Mouse (Mus musculus) myocyte (in vitro differentiated cells): ENCODE data around the gene Krt18. TPM values are rescaled to one million over a fixed set of nuclear protein-coding genes. Genes with fewer than 3 reads are reported as not detected.

Source experiments
- H3K27me3 ChIP-seq: one replicate; pipeline ENCODE4 v1.6.1; 2011; ENCODE audit not compliant: control insufficient read depth, insufficient read depth, insufficient read length
- H3K36me3 ChIP-seq: one replicate; pipeline ENCODE4 v1.6.1; 2011; ENCODE audit not compliant: control insufficient read depth, insufficient read depth
- H3K4me2 ChIP-seq: one replicate; pipeline ENCODE4 v1.6.1; 2011; ENCODE audit warnings: low read depth, control low read depth
- H3K4me3 ChIP-seq: one replicate; pipeline ENCODE4 v1.5.1; 2011; ENCODE audit warnings: mild to moderate bottlenecking, control low read depth, moderate library complexity
- H3K79me2 ChIP-seq: one replicate; pipeline ENCODE4 v1.6.1; 2011; ENCODE audit not compliant: control insufficient read depth, insufficient read depth
- H3ac ChIP-seq: one replicate; pipeline ENCODE4 v1.6.1; 2011; ENCODE audit not compliant: control insufficient read depth, insufficient read length
- CEBPB ChIP-seq: IDR thresholded peaks from 2 replicates; pipeline ENCODE4 v1.6.1; 2011; ENCODE audit warnings: mild to moderate bottlenecking, moderate library complexity; ENCODE audit not compliant: poor library complexity, insufficient read depth, severe bottlenecking
- E2F4 ChIP-seq: IDR thresholded peaks from one replicate; pipeline ENCODE4 v1.6.1; 2011; ENCODE audit warnings: mild to moderate bottlenecking, control low read depth, moderate library complexity; ENCODE audit not compliant: insufficient read depth
- MAX ChIP-seq: IDR thresholded peaks from one replicate; pipeline ENCODE4 v1.6.1; 2011; ENCODE audit warnings: low read depth, mild to moderate bottlenecking, control low read depth
- MYOD1 ChIP-seq, 3 experiments: IDR thresholded peaks; one replicate each; pipeline ENCODE4 v1.6.1; 2011; ENCODE audit warnings: control low read depth in 2 of 3, low read depth in 2 of 3, mild to moderate bottlenecking in 2 of 3, moderate library complexity in 1 of 3; ENCODE audit not compliant: insufficient read length in 2 of 3, control insufficient read depth in 1 of 3
- MYOG ChIP-seq, 3 experiments: IDR thresholded peaks; one replicate each; pipeline ENCODE4 v1.6.1; 2011; ENCODE audit warnings: control low read depth in 2 of 3, low read depth in 2 of 3, mild to moderate bottlenecking in 2 of 3; ENCODE audit not compliant: insufficient read length in 2 of 3, control insufficient read depth in 1 of 3, insufficient read depth in 1 of 3
- POLR2A ChIP-seq: IDR thresholded peaks from one replicate; pipeline ENCODE4 v1.6.1; 2011; ENCODE audit warnings: low read depth, mild to moderate bottlenecking, control low read depth, moderate library complexity; ENCODE audit not compliant: insufficient read length
- POLR2AphosphoS2 ChIP-seq: IDR thresholded peaks from one replicate; pipeline ENCODE4 v1.6.1; 2011; ENCODE audit warnings: low read depth, control low read depth; ENCODE audit not compliant: insufficient read length
- REST ChIP-seq: IDR thresholded peaks from one replicate; pipeline ENCODE4 v1.6.1; 2011; ENCODE audit warnings: mild to moderate bottlenecking, control low read depth, moderate library complexity; ENCODE audit not compliant: insufficient read depth, insufficient read length
- SRF ChIP-seq: IDR thresholded peaks from one replicate; pipeline ENCODE4 v1.6.1; 2011; ENCODE audit warnings: low read depth; ENCODE audit not compliant: control insufficient read depth, insufficient read length
- TCF12 ChIP-seq: IDR thresholded peaks from one replicate; pipeline ENCODE4 v1.6.1; 2011; ENCODE audit warnings: mild to moderate bottlenecking, control low read depth; ENCODE audit not compliant: poor library complexity, insufficient read depth, severe bottlenecking
- TCF3 ChIP-seq: IDR thresholded peaks from one replicate; pipeline ENCODE4 v1.6.1; 2011; ENCODE audit warnings: low read depth, control low read depth; ENCODE audit not compliant: insufficient read length
- USF1 ChIP-seq: IDR thresholded peaks from one replicate; pipeline ENCODE4 v1.6.1; 2011; ENCODE audit warnings: low read depth, mild to moderate bottlenecking, control low read depth, moderate library complexity
- polyA plus RNA-seq: library from polyadenylated mRNA; unstranded; fragments of >200 nt; fragmentation: generic; extraction: Trizol; gene quantifications from one replicate; pipeline ENCODE4 v1.2.1, GENCODE M21; 2012; ENCODE audit warnings: missing spikeins

Krt18 gene
- polyA plus RNA-seq, 1 experiment: not detected

- H3ac ChIP-seq: no peak within 1 kb of the TSS
- no peak within 1 kb of the TSS for H3K4me3 ChIP-seq
- no peak within 1 kb of the TSS for H3K4me2 ChIP-seq
- no peak for TF ChIP-seq TCF12
- TF ChIP-seq MAX: no peak
- TF ChIP-seq TCF3: no peak
- no peak for TF ChIP-seq USF1
- TF ChIP-seq CEBPB: no peak
- no peak for TF ChIP-seq REST
- no peak for TF ChIP-seq MYOD1 (IDR thresholded peaks at IDR 0.05; ENCODE audit: control insufficient read depth in 1 of 3, insufficient read length in 2 of 3, low read depth in 2 of 3)
- TF ChIP-seq MYOG (IDR thresholded peaks at IDR 0.05; ENCODE audit: control insufficient read depth in 1 of 3, insufficient read depth in 1 of 3, insufficient read length in 2 of 3, low read depth in 2 of 3): no peak
- no peak for TF ChIP-seq POLR2A
- TF ChIP-seq E2F4: no peak
- TF ChIP-seq SRF: no peak
- TF ChIP-seq POLR2AphosphoS2: no peak
- no peaks in the 10 kb centered on the region for H3K27me3 ChIP-seq
- no peaks in the 10 kb centered on the region for H3K36me3 ChIP-seq
- no peaks in the 10 kb centered on the region for H3K79me2 ChIP-seq
Measured at GRCm38 (mm10) chr15:102004189-102004588, 23.8 kb upstream of the Krt18 start, which contains the start of gene Krt8. Gene Krt8, minus strand, starts transcription at chr15:102004482.

GRCm38 (mm10) chr15:102005290-102005689 lies 22.7 kb upstream of the Krt18 start:
- TF ChIP-seq TCF3: peak; percentile 75
- 0 out of 2 replicates have a peak, but pooled peaks have one; percentile 26 for TF ChIP-seq CEBPB
- TF ChIP-seq TCF12: peak; percentile 82
- TF ChIP-seq USF1: no peak
- TF ChIP-seq MYOD1 (IDR thresholded peaks at IDR 0.05; ENCODE audit: control insufficient read depth in 1 of 3, insufficient read length in 2 of 3, low read depth in 2 of 3): peak in 2 of 3 experiments; percentile 83 to 93
- TF ChIP-seq MYOG (IDR thresholded peaks at IDR 0.05; ENCODE audit: control insufficient read depth in 1 of 3, insufficient read depth in 1 of 3, insufficient read length in 2 of 3, low read depth in 2 of 3): peak in 2 of 3 experiments; percentile 60 to 78
- H3K4me2 ChIP-seq: no peak overlapping the region

DNA sequence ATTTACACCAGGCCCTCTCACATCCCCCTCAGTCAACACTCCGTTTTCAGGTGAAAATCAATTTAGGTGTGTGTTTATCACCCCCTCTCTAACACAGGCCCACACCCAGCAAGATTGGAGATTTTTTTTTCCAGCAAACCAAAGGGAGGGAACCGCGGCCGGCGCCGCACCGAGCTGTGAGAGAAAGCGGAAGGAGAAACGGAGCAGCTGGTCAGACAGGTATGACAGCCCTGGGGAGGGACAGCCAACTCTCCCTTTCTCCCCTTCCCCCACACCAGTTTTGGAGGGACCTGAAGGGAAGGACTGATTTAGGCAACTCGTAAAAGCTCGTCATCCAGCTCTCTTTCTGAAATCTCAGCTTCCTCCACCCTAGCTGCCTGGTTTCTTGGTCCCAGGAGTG lies 21.7 kb upstream of the Krt18 start:
- no peak for TF ChIP-seq POLR2A
- no peak for TF ChIP-seq TCF12
- no peak for TF ChIP-seq E2F4
- TF ChIP-seq CEBPB: no peak
- no peak for TF ChIP-seq POLR2AphosphoS2
- TF ChIP-seq MYOD1 (IDR thresholded peaks at IDR 0.05; ENCODE audit: control insufficient read depth in 1 of 3, insufficient read length in 2 of 3, low read depth in 2 of 3): no peak
- no peak for TF ChIP-seq MYOG (IDR thresholded peaks at IDR 0.05; ENCODE audit: control insufficient read depth in 1 of 3, insufficient read depth in 1 of 3, insufficient read length in 2 of 3, low read depth in 2 of 3)
- TF ChIP-seq SRF: no peak
- no peak for TF ChIP-seq REST
- no peak for TF ChIP-seq MAX
- TF ChIP-seq TCF3: no peak
- no peak for TF ChIP-seq USF1
- no peak overlapping the region for H3ac ChIP-seq
- no peak overlapping the region for H3K4me3 ChIP-seq
- no peaks in the 10 kb centered on the region for H3K27me3 ChIP-seq
- no peaks in the 10 kb centered on the region for H3K36me3 ChIP-seq
- H3K4me2 ChIP-seq: peak overlapping the region; percentile 52
- no peaks in the 10 kb centered on the region for H3K79me2 ChIP-seq

More at GRCm38 (mm10) chr15:102005290-102005689, 22.7 kb upstream of the Krt18 start:
- no peaks in the 10 kb centered on the region for H3K36me3 ChIP-seq
- H3K79me2 ChIP-seq: no peaks in the 10 kb centered on the region
- no peaks in the 10 kb centered on the region for H3K27me3 ChIP-seq
- no peak overlapping the region for H3K4me3 ChIP-seq
- H3ac ChIP-seq: no peak overlapping the region

GRCm38 (mm10) chr15:102007097-102008069 lies 20.6 kb upstream of the Krt18 start:
- Histone ChIP-seq H3K4me2 (peak overlapping the region; percentile 52), H3K36me3 (no peaks in the 10 kb centered on the region), H3ac (no peak overlapping the region), H3K4me3 (no peak overlapping the region), H3K27me3 (no peaks in the 10 kb centered on the region), H3K79me2 (no peaks in the 10 kb centered on the region)
- TF ChIP-seq MYOG (IDR thresholded peaks at IDR 0.05; ENCODE audit: control insufficient read depth in 1 of 3, insufficient read depth in 1 of 3, insufficient read length in 2 of 3, low read depth in 2 of 3) (peak in 2 of 3 experiments; percentile 5 to 68), TCF3 (peak; percentile 64), REST (no peak), TCF12 (peak; percentile 80), E2F4 (no peak), MYOD1 (IDR thresholded peaks at IDR 0.05; ENCODE audit: control insufficient read depth in 1 of 3, insufficient read length in 2 of 3, low read depth in 2 of 3) (peak; percentile 64 to 67 (median 67))
